Mouse (Mus musculus) lung, embryonic 14.5 days (tissue): ENCODE results near the gene 4930474N05Rik. TPM values are rescaled to one million over a fixed set of nuclear protein-coding genes. Genes with fewer than 3 reads are reported as not detected.

Experiments used
- ATAC-seq: fragments of 200-750 bp; cut with Nextera tagmentation; 2 replicates; pipeline ENCODE4 v1.8.0; 2017; ENCODE audit warnings: mild to moderate bottlenecking, moderate TSS enrichment, moderate library complexity; ENCODE audit not compliant: insufficient read depth
- DNase-seq: peaks from one replicate; pipeline ENCODE4 v3.0.0-alpha.2; 2015
- H3K27ac ChIP-seq: fragments of 300-500 bp; sonication (generic); 2 replicates; pipeline ENCODE4 v1.5.1; 2014; ENCODE audit warnings: low read depth, mild to moderate bottlenecking, moderate library complexity
- H3K27me3 ChIP-seq: fragments of 300-500 bp; sonication (generic); 2 replicates; pipeline ENCODE4 v1.6.1; 2014; ENCODE audit warnings: low read length, control low read depth; ENCODE audit not compliant: insufficient read depth
- H3K36me3 ChIP-seq: fragments of 300-500 bp; sonication (generic); 2 replicates; pipeline ENCODE4 v1.6.1; 2014; ENCODE audit warnings: control low read depth; ENCODE audit not compliant: insufficient read depth
- H3K4me1 ChIP-seq: fragments of 300-500 bp; sonication (generic); 2 replicates; pipeline ENCODE4 v1.6.1; 2014; ENCODE audit warnings: antibody characterized with exemption, control low read depth; ENCODE audit not compliant: insufficient read depth
- H3K4me2 ChIP-seq: fragments of 300-500 bp; sonication (generic); 2 replicates; pipeline ENCODE4 v1.6.1; 2014; ENCODE audit warnings: mild to moderate bottlenecking
- H3K4me3 ChIP-seq: fragments of 300-500 bp; sonication (generic); 2 replicates; pipeline ENCODE4 v1.5.1; 2014; ENCODE audit warnings: low read depth, low read length
- H3K9ac ChIP-seq: fragments of 300-500 bp; sonication (generic); 2 replicates; pipeline ENCODE4 v1.6.1; 2014
- H3K9me3 ChIP-seq: fragments of 300-500 bp; sonication (generic); 2 replicates; pipeline ENCODE4 v1.6.1; 2016; ENCODE audit warnings: low read depth, low read length, control low read depth
- CTCF ChIP-seq: IDR thresholded peaks from 2 replicates; pipeline ENCODE4 v1.5.1; 2016; ENCODE audit warnings: antibody characterized with exemption, low read depth
- WGBS: fragments of 180-500 bp; shearing (Covaris S2); extraction: QIAGEN DNeasy Blood & Tissue Kit; methylation state at CpG from one replicate; pipeline ENCODE4 v1.1.7; 2014; 5-methylcytosine and 5-hydroxymethylcytosine counted together
- polyA plus RNA-seq: library from polyadenylated mRNA; unstranded; fragments of >200 nt; fragmentation: Nextera tagmentation; extraction: Ambion mirVana; gene quantifications from 2 replicates; pipeline ENCODE4 v1.2.1, GENCODE M21; 2014

Gene 4930474N05Rik
- polyA plus RNA-seq: not detected in 2 replicates

GRCm38 (mm10) chr14:36094617-36095016 is at the start of gene 4930474N05Rik:
Gene 4930474N05Rik (plus strand): TSS chr14:36094917.
- Histone ChIP-seq H3K4me1 (no peaks in the 10 kb centered on the region), H3K27ac (no peak within 1 kb of the TSS), H3K4me3 (no peak within 1 kb of the TSS), H3K4me2 (no peak within 1 kb of the TSS), H3K27me3 (no peaks in the 10 kb centered on the region), H3K9me3 (no peaks in the 10 kb centered on the region), H3K36me3 (no peaks in the 10 kb centered on the region), H3K9ac (no peak within 1 kb of the TSS)
- no peak for TF ChIP-seq CTCF
- no peak for ATAC-seq
- no peak for DNase-seq

- Histone ChIP-seq H3K4me3 (no peak overlapping the region), H3K4me2 (no peak overlapping the region), H3K9ac (no peak overlapping the region), H3K4me1 (no peaks in the 10 kb centered on the region), H3K9me3 (no peaks in the 10 kb centered on the region), H3K27ac (no peak overlapping the region), H3K27me3 (no peaks in the 10 kb centered on the region), H3K36me3 (no peaks in the 10 kb centered on the region)
- DNase-seq (peak; percentile 77), ATAC-seq (peak; percentile 47)
- 28% methylated on average over 9 of the region's 9 CpGs for WGBS
- TF ChIP-seq CTCF: no peak
Measured at GRCm38 (mm10) chr14:36048746-36049391, 45.8 kb upstream of the 4930474N05Rik start.

- Histone ChIP-seq H3K9me3 (no peaks in the 10 kb centered on the region), H3K4me1 (no peaks in the 10 kb centered on the region), H3K27me3 (no peaks in the 10 kb centered on the region), H3K9ac (no peak overlapping the region), H3K4me3 (no peak overlapping the region), H3K36me3 (no peaks in the 10 kb centered on the region), H3K4me2 (no peak overlapping the region), H3K27ac (no peak overlapping the region)
- ATAC-seq (no peak), DNase-seq (peak; percentile 1)
- 86% methylated on average over 2 of the region's 2 CpGs for WGBS
- TF ChIP-seq CTCF: no peak
Measured at GRCm38 (mm10) chr14:36053281-36053680, 41.4 kb upstream of the 4930474N05Rik start.

- 71% methylated on average over 3 of the region's 3 CpGs for WGBS
- Histone ChIP-seq H3K4me3 (no peak overlapping the region), H3K27me3 (no peaks in the 10 kb centered on the region), H3K9me3 (no peaks in the 10 kb centered on the region), H3K4me1 (no peaks in the 10 kb centered on the region), H3K27ac (no peak overlapping the region), H3K4me2 (no peak overlapping the region), H3K9ac (no peak overlapping the region), H3K36me3 (no peaks in the 10 kb centered on the region)
- no peak for TF ChIP-seq CTCF
- no peak for ATAC-seq
- DNase-seq: no peak
Measured at GRCm38 (mm10) chr14:36098528-36098927, 3.8 kb downstream of the 4930474N05Rik start.

- Histone ChIP-seq H3K9me3 (no peaks in the 10 kb centered on the region), H3K27ac (no peak overlapping the region), H3K4me1 (no peaks in the 10 kb centered on the region), H3K36me3 (no peaks in the 10 kb centered on the region), H3K9ac (no peak overlapping the region), H3K27me3 (no peaks in the 10 kb centered on the region), H3K4me3 (no peak overlapping the region), H3K4me2 (no peak overlapping the region)
- no peak for DNase-seq
- no peak for TF ChIP-seq CTCF
- ATAC-seq: no peak
- 57% methylated on average over 1 of the region's 1 CpGs for WGBS
Measured at GRCm38 (mm10) chr14:36099647-36100046, 4.9 kb downstream of the 4930474N05Rik start.

GRCm38 (mm10) chr14:36100731-36101130 is 6.0 kb downstream of the 4930474N05Rik start:
- no peaks in the 10 kb centered on the region for H3K27me3 ChIP-seq
- 17% methylated on average over 1 of the region's 1 CpGs for WGBS
- ATAC-seq (no peak), DNase-seq (no peak)
- no peaks in the 10 kb centered on the region for H3K4me1 ChIP-seq
- H3K4me3 ChIP-seq: no peak overlapping the region
- no peaks in the 10 kb centered on the region for H3K36me3 ChIP-seq
- H3K27ac ChIP-seq: no peak overlapping the region
- TF ChIP-seq CTCF: no peak
- H3K4me2 ChIP-seq: no peak overlapping the region
- H3K9ac ChIP-seq: no peak overlapping the region
- H3K9me3 ChIP-seq: no peaks in the 10 kb centered on the region

GRCm38 (mm10) chr14:36114481-36114880 is 19.8 kb downstream of the 4930474N05Rik start:
- no peaks in the 10 kb centered on the region for H3K4me1 ChIP-seq
- H3K9ac ChIP-seq: no peak overlapping the region
- H3K4me2 ChIP-seq: no peak overlapping the region
- H3K9me3 ChIP-seq: no peaks in the 10 kb centered on the region
- H3K4me3 ChIP-seq: no peak overlapping the region
- no peaks in the 10 kb centered on the region for H3K27me3 ChIP-seq
- DNase-seq: no peak
- ATAC-seq: no peak
- H3K36me3 ChIP-seq: no peaks in the 10 kb centered on the region
- no peak for TF ChIP-seq CTCF
- no peak overlapping the region for H3K27ac ChIP-seq
